Mouse (Mus musculus) gastrocnemius, postnatal 25 days (tissue): ENCODE measurements around the gene Lrrc29. TPM values are rescaled to one million over a fixed set of nuclear protein-coding genes. Genes with fewer than 3 reads are reported as not detected.
"Not testable (repeated sequence)": the region's sequence is repeated elsewhere in the genome, so short reads cannot be mapped to it uniquely, and the experiment has no call there.

Experiments
- DNase-seq: peaks from one replicate; pipeline ENCODE4 v3.0.0; 2022
- total RNA-seq, 2 experiments: library from RNA; stranded (reverse); gene quantifications; 1 replicate in 1 of 2; 2 replicates in 1 of 2; pipeline ENCODE4 v1.2.3; 2021

Gene Lrrc29
- total RNA-seq, 2 experiments from 2014 or later = 0.87 to 1.4 TPM

- no peak for DNase-seq
Measured at GRCm38 (mm10) chr8:105311718-105312117, 14.4 kb downstream of the Lrrc29 start.

DNA sequence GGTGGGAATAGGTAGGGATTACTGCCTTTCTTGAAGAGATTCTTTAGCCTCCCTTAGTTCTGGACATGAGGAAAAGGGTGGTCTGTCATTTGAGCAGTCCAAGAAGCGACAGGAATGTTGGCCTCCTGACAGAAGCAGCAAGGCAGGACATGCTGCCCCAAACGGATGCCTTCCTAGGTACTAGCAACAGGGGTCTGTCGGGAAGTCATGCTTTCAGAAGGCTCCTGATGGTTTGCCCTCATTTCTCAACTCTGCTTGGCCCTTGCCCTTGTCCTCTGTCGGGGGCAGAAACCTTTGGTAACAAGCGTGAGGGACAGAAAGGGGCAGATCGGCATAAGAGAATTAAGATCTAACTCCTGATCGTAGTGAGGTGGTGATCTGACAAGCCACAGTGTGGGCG lies 16.0 kb downstream of the Lrrc29 start:
- no peak for DNase-seq

GRCm38 (mm10) chr8:105309142-105309847 lies 16.8 kb downstream of the Lrrc29 start:
- DNase-seq = no peak

DNA sequence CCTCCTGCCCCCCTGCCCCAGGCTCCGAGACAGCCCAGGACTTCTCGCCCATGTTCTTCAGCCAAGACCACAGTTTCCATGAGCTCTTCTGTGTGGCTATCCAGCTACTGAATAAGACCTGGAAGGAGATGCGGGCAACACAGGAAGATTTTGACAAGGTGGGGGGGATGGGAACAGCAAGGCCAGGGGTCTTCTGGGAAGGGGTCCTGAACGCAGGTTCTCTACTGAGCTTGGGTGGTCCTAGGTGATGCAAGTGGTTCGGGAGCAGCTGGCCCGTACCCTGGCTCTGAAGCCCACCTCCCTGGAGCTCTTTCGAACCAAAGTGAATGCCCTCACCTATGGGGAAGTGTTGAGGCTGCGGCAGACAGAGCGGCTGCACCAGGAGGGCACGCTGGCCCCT lies 17.6 kb downstream of the Lrrc29 start:
- no peak for DNase-seq

DNA sequence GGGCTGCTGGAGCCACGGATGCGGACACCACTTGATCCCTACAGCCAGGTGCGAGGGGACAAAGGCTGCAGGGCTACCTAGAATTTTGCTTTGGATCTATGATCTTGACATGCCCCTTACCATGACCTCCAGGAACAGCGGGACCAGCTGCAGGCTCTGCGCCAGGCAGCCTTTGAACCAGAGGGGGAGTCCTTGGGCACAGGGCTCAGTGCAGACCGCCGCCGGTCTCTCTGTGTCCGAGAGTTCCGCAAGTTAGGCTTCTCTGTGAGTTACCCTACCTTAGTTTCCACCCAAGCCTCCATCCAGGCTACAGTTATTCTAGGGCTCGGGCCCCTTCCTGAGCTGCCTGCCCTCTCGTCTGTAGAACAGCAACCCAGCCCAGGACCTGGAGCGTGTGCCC lies 18.4 kb downstream of the Lrrc29 start:
- no peak for DNase-seq

- DNase-seq = no peak
Measured at GRCm38 (mm10) chr8:105306146-105306691, 19.9 kb downstream of the Lrrc29 start.

DNA sequence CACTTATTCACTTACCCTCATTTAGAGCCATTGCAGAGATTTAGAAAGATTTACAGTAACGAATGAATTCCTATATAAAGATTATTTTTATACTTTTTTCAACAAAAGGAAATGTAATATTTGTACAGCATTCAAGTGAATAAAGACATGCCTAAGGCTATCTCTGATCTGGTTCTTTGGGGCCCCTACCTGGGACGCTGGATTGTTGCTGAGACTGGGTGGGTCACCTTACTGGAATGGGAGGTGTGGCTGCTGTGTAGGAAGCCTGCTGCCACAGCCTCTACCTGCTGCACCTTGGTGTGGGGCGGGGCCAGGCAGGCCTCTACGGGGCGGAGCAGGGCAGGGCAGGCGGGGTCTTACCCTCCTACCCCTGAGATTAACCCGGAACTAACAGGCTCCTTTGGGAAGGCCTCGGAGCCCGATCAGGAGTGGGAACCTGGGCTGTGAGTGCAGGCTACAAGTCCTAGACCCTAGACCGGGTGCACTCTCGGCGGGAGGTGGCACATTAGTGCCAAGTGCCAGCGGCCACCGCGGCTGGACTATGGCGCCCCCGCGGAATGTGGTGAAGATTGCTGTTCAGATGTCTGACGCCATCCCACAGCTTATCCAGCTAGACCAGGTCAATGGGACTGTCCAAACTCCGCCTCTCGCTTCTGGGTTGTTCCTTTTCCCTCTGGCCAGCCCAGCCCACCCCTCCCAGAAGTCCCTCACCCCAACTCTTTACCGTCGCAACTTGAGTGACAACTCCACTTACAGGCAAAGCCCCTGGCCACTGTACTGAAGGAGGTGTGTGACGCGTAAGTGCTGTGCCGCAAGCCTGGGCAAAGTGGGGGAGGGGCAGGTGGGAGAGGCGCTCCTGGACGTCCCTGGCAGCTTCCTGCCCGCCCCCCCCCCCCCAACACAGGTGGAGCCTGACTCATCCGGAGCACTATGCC lies 20.6 kb downstream of the Lrrc29 start, which contains the start of gene Elmo3:
Gene Elmo3 (plus strand): TSS at position 391 of the 935 bp plus-strand sequence.
- peak; percentile 46 for DNase-seq

DNA sequence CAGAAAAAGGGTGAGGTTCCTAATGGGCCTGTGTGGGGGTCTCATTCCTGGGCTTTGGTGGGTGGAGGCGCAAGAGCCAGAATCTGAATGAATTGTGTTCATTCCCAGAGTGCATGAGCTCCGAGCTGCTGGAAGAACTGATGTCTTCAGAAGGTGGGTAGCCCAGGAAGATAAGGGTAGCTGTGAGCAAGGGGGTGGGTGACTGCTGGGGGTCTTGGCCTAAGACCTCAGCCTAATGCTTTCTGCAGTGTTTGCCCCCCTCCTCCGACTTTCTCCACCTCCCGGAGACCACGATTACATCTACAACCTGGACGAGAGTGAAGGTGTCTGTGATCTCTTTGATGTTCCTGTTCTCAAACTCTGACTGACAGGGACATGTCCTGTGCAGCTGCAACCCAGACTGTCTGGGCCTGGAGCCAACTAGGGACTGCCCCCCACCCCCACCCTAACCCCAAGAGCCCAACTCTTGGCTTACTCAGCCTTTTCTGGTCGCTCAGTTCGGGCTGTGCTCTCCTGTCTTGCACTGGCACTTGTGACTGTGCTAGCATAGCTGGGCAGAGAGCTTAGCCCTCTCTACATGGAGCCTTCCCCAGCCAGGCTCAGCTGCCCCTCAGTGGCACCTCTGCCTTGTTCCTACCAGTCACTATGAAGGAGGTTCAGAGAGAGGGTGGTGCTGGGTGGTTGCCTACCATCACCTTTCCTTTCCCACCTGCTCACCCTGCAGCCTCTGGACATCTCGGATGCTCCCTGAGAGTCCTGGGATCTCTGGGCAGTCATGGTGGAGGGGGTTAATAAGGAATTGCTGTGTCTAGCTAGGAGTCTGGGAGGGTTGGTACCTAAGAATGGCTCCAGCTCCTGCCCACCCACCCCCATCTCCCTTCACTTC lies 21.5 kb downstream of the Lrrc29 start:
- peak; percentile 46 for DNase-seq

- DNase-seq = no peak
Measured at GRCm38 (mm10) chr8:105303874-105304273, 22.2 kb downstream of the Lrrc29 start.

DNA sequence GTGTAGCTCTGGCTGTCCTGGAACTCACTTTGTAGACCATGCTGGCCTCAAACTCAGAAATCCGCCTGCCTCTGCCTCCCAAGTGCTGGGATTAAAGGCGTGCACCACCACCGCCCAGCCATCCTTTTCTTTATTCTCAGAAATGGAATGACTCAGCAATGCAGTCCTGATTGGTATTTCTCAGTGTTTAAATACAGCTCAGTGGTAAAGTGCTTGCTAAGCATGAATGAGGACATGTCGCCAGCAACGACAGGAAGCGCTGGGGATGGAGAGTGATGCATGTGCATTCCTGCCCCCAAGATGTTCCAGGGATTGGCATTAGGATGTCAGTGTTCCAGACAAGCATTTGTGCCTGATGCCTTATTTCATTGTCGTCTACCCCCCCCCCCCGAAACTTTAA lies 22.7 kb downstream of the Lrrc29 start:
- no peak for DNase-seq

GRCm38 (mm10) chr8:105299962-105300361 lies 26.1 kb downstream of the Lrrc29 start:
- no peak for DNase-seq

DNA sequence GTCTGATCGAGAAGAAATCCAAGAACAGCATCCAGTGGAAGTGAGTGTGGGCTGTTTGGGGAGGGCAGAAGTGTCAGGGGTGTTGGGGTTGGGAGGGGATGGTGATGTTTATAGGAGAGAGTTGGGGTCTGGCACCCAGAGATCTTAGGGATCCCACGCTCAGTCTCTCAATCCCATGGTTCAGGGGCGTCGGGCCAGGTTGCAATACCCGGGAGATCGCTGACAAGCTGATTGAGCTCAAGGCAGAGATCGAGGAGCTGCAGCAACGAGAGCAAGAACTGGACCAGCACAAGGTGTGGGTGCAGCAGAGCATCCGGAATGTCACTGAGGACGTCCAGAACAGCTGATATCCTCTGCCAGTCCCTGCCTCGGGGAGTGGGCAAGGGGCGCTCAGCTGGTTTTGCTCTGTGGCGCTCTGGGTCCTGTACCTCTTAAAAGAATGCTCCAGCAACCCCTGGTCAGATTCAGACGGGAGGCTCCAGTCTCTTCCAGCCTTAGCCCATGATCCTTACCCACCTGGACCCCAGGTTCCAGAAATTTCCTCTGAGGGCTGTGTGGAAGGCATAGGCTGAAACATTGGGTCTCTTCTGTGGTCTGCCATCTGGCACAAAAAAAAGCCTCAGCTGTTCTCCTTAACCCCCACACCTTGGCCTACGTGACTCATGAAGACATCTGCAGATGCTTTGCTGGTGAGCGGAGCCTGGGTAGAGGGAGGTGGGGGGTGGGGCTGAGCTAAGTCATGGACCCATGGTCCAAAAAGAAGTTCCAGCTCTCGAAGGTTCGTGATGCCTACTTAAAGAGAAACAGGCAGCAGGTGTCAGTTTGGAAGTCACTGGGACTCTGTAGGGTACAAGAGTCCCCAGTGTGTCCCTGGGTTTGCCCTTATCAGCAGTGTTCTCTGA lies 27.5 kb downstream of the Lrrc29 start:
- no peak for DNase-seq

DNA sequence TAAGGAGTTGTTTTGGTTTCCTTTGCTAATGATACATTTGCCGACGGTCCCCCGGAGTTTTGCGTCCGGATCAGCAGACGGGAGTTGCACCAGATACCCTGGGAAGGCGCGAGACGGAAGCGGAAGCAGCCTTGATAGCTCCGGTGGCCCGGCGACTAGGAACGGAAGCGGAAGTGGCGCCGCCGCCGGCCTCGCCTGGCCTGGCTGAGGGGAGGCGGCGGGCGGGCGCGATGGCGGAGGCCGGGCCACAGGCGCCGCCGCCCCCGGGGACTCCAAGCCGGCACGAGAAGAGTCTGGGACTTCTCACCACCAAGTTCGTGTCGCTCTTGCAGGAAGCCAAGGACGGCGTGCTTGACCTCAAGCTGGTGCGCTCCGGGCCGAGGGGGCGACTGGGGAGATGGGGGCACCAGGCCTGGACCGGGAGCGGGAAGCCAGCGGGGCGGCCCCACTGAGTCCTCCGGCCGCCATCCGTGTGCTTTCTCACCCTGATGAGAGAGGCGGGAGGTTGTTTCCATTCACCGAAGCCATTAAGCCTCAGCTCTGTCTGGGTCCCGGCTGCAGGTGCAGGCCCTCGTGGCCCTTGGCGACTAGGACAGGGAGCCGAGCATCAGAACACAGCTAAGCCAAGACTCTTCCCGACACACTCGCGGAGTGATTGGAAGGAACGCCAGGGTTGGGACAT lies 28.4 kb downstream of the Lrrc29 start, which contains the start of gene E2f4:
Gene E2f4 (plus strand): TSS at position 153 of the 682 bp plus-strand sequence.
- DNase-seq = peak; percentile 90

DNA sequence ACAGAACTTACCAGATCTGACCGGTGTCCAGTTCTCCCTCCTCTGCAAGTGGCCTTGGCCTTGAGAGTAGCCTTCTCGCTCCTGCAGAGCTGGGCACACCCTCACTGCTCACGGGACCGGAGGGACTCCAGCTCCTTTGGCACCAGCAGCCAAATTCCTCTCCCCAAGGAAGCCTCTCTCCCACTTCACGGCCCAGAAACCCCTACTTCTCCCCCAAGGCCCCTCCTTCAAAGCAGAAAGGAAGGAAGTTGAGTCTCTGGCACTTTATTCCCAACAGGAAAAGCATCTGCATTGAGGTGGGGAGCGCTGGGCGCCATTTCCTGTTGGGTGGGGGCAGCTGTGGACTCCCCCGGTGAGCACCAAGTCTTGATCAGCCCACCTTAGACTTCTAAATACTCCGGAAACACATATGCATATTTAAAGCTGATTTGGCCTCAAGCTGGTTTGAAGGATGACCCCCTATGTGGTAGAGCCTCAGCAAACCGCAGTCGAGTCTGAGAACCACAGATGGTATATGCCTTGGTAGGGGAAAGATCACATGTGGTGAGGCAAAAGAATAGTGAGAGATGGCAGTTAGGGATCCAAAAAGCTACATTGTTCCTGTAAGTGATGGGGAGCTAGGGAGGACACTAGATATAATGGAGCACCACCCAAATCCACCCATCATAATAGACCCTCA lies 30.0 kb downstream of the Lrrc29 start, which contains the start of gene Exoc3l:
Gene Exoc3l (minus strand): TSS at position 207 of the 679 bp plus-strand sequence.
- DNase-seq = no peak

- DNase-seq = no peak
Measured at GRCm38 (mm10) chr8:105295256-105295655, 30.8 kb downstream of the Lrrc29 start.

DNA sequence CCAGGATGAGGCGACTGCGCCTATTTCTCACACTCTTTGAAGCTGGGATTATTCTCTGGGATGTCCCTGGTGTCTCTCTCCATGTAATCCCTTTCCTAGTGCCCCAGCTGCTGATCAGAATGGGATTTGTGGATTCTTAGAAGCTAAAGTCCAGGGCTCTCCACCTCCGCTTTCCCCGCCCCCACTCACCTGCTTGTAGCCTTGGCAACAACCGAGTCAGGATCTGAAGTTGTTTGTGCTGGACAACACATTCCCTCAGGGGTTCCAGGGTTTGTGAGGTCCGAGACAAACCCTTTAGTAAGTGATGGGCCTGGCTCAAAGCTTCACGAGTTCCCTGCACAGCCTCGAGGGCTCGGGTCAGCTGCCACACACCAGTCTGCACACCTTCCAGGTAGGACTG lies 31.3 kb downstream of the Lrrc29 start:
- DNase-seq = no peak

DNA sequence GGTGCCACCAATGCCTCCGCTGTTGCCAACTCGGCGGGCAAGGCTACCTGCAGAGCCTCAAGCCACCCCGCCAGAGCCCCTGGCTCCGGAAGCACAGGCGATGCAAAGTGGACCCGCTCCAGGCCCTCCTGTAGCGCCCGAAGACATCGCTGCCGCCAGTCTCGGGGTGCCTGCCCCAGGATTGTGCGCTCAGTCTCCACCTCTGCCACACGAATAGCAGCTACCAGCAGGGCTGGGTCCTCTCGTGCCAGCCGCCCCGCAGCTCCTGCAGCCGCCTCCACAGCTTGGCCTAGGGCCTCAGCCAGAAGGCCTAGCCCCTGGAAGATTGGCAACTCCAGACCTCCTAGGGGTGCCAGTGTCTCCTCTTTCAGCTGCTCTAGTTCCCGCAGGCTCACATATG lies 32.7 kb downstream of the Lrrc29 start:
- no peak for DNase-seq

- DNase-seq = no peak
Measured at GRCm38 (mm10) chr8:105292471-105292870, 33.6 kb downstream of the Lrrc29 start.

- not testable (repeated sequence) for DNase-seq
Measured at GRCm38 (mm10) chr8:105291802-105292201, 34.3 kb downstream of the Lrrc29 start.
